Mouse (Mus musculus): ENCODE data around the gene Abcc8. TPM values are rescaled to one million over a fixed set of nuclear protein-coding genes. Genes with fewer than 3 reads are reported as not detected.
A peak's percentile ranks its signal among the peaks of the same experiment; 100 is the strongest.

Gene Abcc8
- polyA plus RNA-seq, 1 experiment from 2014 or later, result 0.11 TPM

GRCm38 (mm10) chr7:46068831-46069230, 111.0 kb downstream of the Abcc8 start:
- no peak overlapping the region for H3K4me2 ChIP-seq (ENCODE audit: low read depth, low read length)
- peaks cover 57% of the 10 kb centered on the region for H3K36me3 ChIP-seq (replicated peaks; ENCODE audit: insufficient read depth, low read length)
- no peak overlapping the region for H3K4me3 ChIP-seq (ENCODE audit: low read depth, low read length)
- DNase-seq, result no peak
- no peak overlapping the region for H3K27ac ChIP-seq (ENCODE audit: low read depth)
- no peaks in the 10 kb centered on the region for H3K27me3 ChIP-seq (ENCODE audit: insufficient read depth, low read length)
- ATAC-seq, result no peak
- no peaks in the 10 kb centered on the region for H3K9me3 ChIP-seq (ENCODE audit: low read length)
- 90% methylated on average over 8 of the region's 8 CpGs for WGBS (ENCODE audit: insufficient replicate concordance)
- no peak overlapping the region for H3K9ac ChIP-seq (replicated peaks)
- H3K4me1 ChIP-seq (ENCODE audit: insufficient read depth), result no peaks in the 10 kb centered on the region
- no peak for TF ChIP-seq EP300 (IDR thresholded peaks at IDR 0.05; ENCODE audit: low read depth)
- no peak for TF ChIP-seq CTCF (IDR thresholded peaks at IDR 0.05; ENCODE audit: low read depth)

DNA sequence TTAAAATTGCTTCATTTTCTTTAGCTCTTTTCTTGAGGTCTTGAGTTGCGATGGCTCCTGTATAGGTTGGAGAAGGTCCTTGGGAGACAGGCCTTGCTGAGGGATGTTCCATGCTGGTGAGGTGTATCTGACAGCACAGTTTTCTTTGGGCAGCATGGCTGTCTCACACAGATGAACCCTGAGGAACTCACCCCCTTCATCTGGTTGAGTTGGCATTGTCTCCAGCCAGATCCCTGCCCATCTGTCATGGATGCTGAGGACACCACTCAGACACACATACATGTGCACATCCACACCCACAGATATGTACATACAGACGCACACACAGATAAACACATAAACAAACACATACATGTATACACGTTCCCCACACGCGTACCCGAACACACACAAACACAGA, 116.5 kb downstream of the Abcc8 start:
- TF ChIP-seq CTCF (IDR thresholded peaks at IDR 0.05; ENCODE audit: low read depth), result no peak
- no peak for TF ChIP-seq EP300 (IDR thresholded peaks at IDR 0.05; ENCODE audit: low read depth)
- peaks cover 45% of the 10 kb centered on the region for H3K36me3 ChIP-seq (replicated peaks; ENCODE audit: insufficient read depth, low read length)
- H3K4me1 ChIP-seq (ENCODE audit: insufficient read depth), result 0 out of 2 replicates have a peak, but pooled peaks cover 2% of the 10 kb centered on the region
- no peaks in the 10 kb centered on the region for H3K9me3 ChIP-seq (ENCODE audit: low read length)
- H3K27me3 ChIP-seq (ENCODE audit: insufficient read depth, low read length), result no peaks in the 10 kb centered on the region
- DNase-seq (no peak), ATAC-seq (no peak)
- no peak overlapping the region for H3K4me3 ChIP-seq (ENCODE audit: low read depth, low read length)
- H3K4me2 ChIP-seq (ENCODE audit: low read depth, low read length), result no peak overlapping the region
- H3K9ac ChIP-seq (replicated peaks), result no peak overlapping the region
- 89% methylated on average over 6 of the region's 6 CpGs for WGBS (ENCODE audit: insufficient replicate concordance)
- H3K27ac ChIP-seq (ENCODE audit: low read depth), result no peak overlapping the region

GRCm38 (mm10) chr7:46061614-46062013, 118.2 kb downstream of the Abcc8 start:
- Histone ChIP-seq H3K36me3 (replicated peaks; ENCODE audit: insufficient read depth, low read length) (peaks cover 43% of the 10 kb centered on the region), H3K27ac (ENCODE audit: low read depth) (no peak overlapping the region), H3K4me3 (ENCODE audit: low read depth, low read length) (no peak overlapping the region), H3K4me1 (ENCODE audit: insufficient read depth) (0 out of 2 replicates have a peak, but pooled peaks cover 2% of the 10 kb centered on the region), H3K9me3 (ENCODE audit: low read length) (no peaks in the 10 kb centered on the region), H3K27me3 (ENCODE audit: insufficient read depth, low read length) (no peaks in the 10 kb centered on the region), H3K9ac (replicated peaks) (no peak overlapping the region), H3K4me2 (ENCODE audit: low read depth, low read length) (no peak overlapping the region)
- 94% methylated on average over 16 of the region's 16 CpGs for WGBS (ENCODE audit: insufficient replicate concordance)
- ATAC-seq, result no peak
- no peak for DNase-seq
- TF ChIP-seq EP300 (IDR thresholded peaks at IDR 0.05; ENCODE audit: low read depth), result no peak
- no peak for TF ChIP-seq CTCF (IDR thresholded peaks at IDR 0.05; ENCODE audit: low read depth)

DNA sequence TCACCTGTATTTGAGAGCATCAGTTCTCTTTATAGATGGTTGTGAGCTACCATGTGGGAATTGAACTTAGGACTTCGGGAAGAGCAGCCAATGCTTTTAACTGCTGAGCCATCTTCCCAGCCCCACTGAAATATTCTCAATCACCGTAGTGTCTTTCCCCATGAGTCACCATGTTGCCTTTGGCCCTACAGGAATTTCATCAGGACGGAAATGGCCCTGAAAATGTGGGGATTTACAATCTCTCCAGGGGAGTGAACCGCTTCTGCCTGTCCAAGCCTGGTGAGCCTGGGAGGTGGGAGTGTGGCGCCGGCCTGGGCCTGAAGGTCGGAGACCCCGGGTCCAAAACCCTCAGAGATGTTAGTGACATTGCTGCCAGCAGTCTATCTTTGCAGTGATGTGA, 119.1 kb downstream of the Abcc8 start:
- 87% methylated on average over 8 of the region's 8 CpGs for WGBS (ENCODE audit: insufficient replicate concordance)
- no peaks in the 10 kb centered on the region for H3K27me3 ChIP-seq (ENCODE audit: insufficient read depth, low read length)

GRCm38 (mm10) chr7:46058882-46059281, 121.0 kb downstream of the Abcc8 start:
- WGBS (ENCODE audit: insufficient replicate concordance), result 67% methylated on average over 11 of the region's 11 CpGs
- peak overlapping the region; percentile 75 for H3K27ac ChIP-seq (ENCODE audit: low read depth)
- H3K4me3 ChIP-seq (ENCODE audit: low read depth, low read length), result peak overlapping the region; percentile 41

More for the DNA sequence above, 119.1 kb downstream of the Abcc8 start:
- H3K36me3 ChIP-seq (replicated peaks; ENCODE audit: insufficient read depth, low read length), result peaks cover 38% of the 10 kb centered on the region
- H3K9ac ChIP-seq (replicated peaks), result no peak overlapping the region
- H3K9me3 ChIP-seq (ENCODE audit: low read length), result no peaks in the 10 kb centered on the region
- TF ChIP-seq CTCF (IDR thresholded peaks at IDR 0.05; ENCODE audit: low read depth) (no peak), EP300 (IDR thresholded peaks at IDR 0.05; ENCODE audit: low read depth) (no peak)
- H3K4me1 ChIP-seq (ENCODE audit: insufficient read depth), result 0 out of 2 replicates have a peak, but pooled peaks cover 2% of the 10 kb centered on the region
- no peak overlapping the region for H3K4me2 ChIP-seq (ENCODE audit: low read depth, low read length)
- H3K4me3 ChIP-seq (ENCODE audit: low read depth, low read length), result no peak overlapping the region
- H3K27ac ChIP-seq (ENCODE audit: low read depth), result no peak overlapping the region
- DNase-seq (no peak), ATAC-seq (no peak)

More at GRCm38 (mm10) chr7:46058882-46059281, 121.0 kb downstream of the Abcc8 start:
- 0 out of 2 replicates have a peak, but pooled peaks cover 2% of the 10 kb centered on the region for H3K4me1 ChIP-seq (ENCODE audit: insufficient read depth)
- peak; percentile 40 for DNase-seq
- no peak overlapping the region for H3K9ac ChIP-seq (replicated peaks)
- H3K4me2 ChIP-seq (ENCODE audit: low read depth, low read length), result peak overlapping the region; percentile 50
- peak; percentile 58; the same call in 1 of the 2 replicates for ATAC-seq
- H3K36me3 ChIP-seq (replicated peaks; ENCODE audit: insufficient read depth, low read length), result peaks cover 49% of the 10 kb centered on the region
- H3K27me3 ChIP-seq (ENCODE audit: insufficient read depth, low read length), result no peaks in the 10 kb centered on the region
- TF ChIP-seq CTCF (IDR thresholded peaks at IDR 0.05; ENCODE audit: low read depth), result no peak
- no peak for TF ChIP-seq EP300 (IDR thresholded peaks at IDR 0.05; ENCODE audit: low read depth)
- no peaks in the 10 kb centered on the region for H3K9me3 ChIP-seq (ENCODE audit: low read length)

Other genes starting within 250 kb of the Abcc8 start
- gene Abcc6, start 149.7 kb downstream of the Abcc8 start, polyA plus RNA-seq (2015; fragmentation: Nextera tagmentation; extraction: Ambion mirVana), result 9.9 and 10.8 TPM in 2 replicates
- 18.4 and 19.9 TPM in 2 replicates for gene Nomo1, start 146.3 kb downstream of the Abcc8 start, polyA plus RNA-seq (2015; fragmentation: Nextera tagmentation; extraction: Ambion mirVana)
- not detected in 2 replicates for gene Kcnj11, start 79.3 kb downstream of the Abcc8 start, polyA plus RNA-seq (2015; fragmentation: Nextera tagmentation; extraction: Ambion mirVana)
- gene Ush1c, start 58.5 kb upstream of the Abcc8 start, polyA plus RNA-seq (2015; fragmentation: Nextera tagmentation; extraction: Ambion mirVana), result 0.08 and 0.11 TPM in 2 replicates
- gene Otog, start 61.0 kb upstream of the Abcc8 start, polyA plus RNA-seq (2015; fragmentation: Nextera tagmentation; extraction: Ambion mirVana), result not detected in 2 replicates
- 0.09 TPM in 1 of 2 replicates, not detected in the other for gene Myod1, start 196.4 kb upstream of the Abcc8 start, polyA plus RNA-seq (2015; fragmentation: Nextera tagmentation; extraction: Ambion mirVana)
- gene Kcnc1, start 216.5 kb upstream of the Abcc8 start, polyA plus RNA-seq (2015; fragmentation: Nextera tagmentation; extraction: Ambion mirVana), result 0.07 TPM in 1 of 2 replicates, not detected in the other

Data from liver, postnatal 0 days (tissue).